Mouse (Mus musculus): ENCODE results near the gene Atat1. TPM values are rescaled to one million over a fixed set of nuclear protein-coding genes. Genes with fewer than 3 reads are reported as not detected.

Atat1 gene
- polyA plus RNA-seq, 1 experiment, result 15.4 TPM

DNA sequence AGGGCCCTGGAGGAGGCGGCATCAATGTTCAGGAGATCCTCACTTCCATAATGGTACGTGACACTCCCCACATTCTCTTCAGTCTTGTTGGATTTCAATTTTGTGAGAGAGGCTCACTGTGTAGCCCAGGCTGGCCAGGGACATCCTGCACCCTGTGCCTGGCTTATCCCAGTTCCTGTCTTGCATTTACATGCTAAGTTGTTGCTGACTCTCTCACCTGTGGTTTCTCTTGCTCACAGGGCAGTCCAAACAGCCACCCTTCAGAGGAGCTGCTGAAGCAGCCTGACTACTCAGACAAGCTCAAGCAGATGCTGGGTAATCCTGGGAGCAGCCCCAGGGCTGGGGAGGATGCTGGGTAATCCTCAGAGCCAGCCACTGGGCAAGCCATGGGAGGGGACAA lies 19.7 kb upstream of the Atat1 start:
- peaks cover 46% of the 10 kb centered on the region for H3K4me1 ChIP-seq
- no peaks in the 10 kb centered on the region for H3K27me3 ChIP-seq (replicated peaks)
- no peaks in the 10 kb centered on the region for H3K9me3 ChIP-seq
- H3K36me3 ChIP-seq (replicated peaks; ENCODE audit: low read length), result peaks cover 69% of the 10 kb centered on the region
- H3K4me3 ChIP-seq (replicated peaks), result no peak overlapping the region
- TF ChIP-seq FLI1 (IDR thresholded peaks at IDR 0.05; ENCODE audit: low read length), result no peak

DNA sequence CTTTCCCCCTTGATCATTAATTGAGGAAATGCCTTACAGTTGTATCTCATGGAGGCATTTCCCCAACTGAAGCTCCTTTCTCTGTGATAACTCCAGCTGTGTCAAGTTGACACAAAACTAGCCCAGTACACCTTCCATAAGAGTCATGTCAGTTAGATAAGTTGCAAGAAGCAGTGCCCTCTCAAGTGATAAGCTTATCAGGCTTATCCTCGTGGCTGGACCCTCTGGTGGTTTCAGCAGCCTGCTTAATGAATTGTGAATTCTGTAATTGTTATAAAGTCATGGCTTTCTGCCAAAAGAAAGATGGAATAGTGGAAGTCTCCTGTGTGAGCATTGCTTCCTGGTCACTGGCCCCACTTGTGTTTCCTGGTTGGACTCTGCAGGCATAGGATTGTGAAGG lies 17.6 kb upstream of the Atat1 start:
- Histone ChIP-seq H3K36me3 (replicated peaks; ENCODE audit: low read length) (peaks cover 87% of the 10 kb centered on the region), H3K4me1 (peaks cover 67% of the 10 kb centered on the region), H3K9me3 (no peaks in the 10 kb centered on the region), H3K4me3 (replicated peaks) (no peak overlapping the region), H3K27me3 (replicated peaks) (no peaks in the 10 kb centered on the region)
- no peak for TF ChIP-seq GATA1 (IDR thresholded peaks at IDR 0.05; ENCODE audit: borderline replicate concordance, low read length)
- TF ChIP-seq FLI1 (IDR thresholded peaks at IDR 0.05; ENCODE audit: low read length), result no peak

DNA sequence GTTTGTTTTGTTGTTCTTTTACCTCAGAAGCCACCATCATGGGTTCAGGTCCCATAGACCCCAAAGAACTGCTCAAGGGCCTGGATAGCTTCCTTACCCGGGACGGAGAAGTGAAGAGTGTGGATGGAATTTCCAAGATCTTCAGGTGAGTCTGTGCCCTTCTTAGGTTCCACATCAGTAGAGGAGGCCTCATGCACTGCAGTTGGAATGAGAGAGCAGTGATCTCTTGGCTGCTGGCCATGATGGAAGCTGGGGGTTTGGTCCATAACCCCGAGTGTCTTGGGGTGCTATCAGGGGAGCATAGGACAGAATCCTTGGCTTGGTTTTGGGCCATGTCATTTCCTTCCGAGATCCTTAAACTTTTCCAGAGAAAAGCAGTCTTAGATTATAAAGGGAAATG lies 13.4 kb upstream of the Atat1 start:
- no peaks in the 10 kb centered on the region for H3K9me3 ChIP-seq

DNA sequence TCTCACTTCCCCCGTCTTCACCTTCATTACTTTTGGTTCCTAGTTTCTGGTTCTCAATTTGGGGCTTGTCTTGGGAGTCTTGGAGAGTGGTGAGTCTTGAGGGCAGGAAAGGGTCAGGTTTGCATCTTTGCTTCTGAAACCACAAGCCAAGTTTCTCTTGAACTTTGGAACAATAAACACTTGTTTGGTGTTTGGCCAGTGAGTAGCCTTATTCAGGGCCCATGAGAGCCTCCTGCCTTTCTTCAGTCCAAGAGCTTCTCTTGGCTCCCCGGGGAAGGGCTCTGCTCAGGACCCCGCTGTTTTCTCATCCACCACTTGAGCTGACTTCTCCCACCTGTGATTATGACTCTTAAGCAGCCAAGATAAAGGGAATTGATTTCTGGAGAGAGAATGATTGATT lies 12.7 kb upstream of the Atat1 start:
- Histone ChIP-seq H3K9me3 (no peaks in the 10 kb centered on the region), H3K4me3 (replicated peaks) (no peak overlapping the region), H3K4me1 (peaks cover 74% of the 10 kb centered on the region), H3K36me3 (replicated peaks; ENCODE audit: low read length) (peaks cover 91% of the 10 kb centered on the region), H3K27me3 (replicated peaks) (no peaks in the 10 kb centered on the region)
- TF ChIP-seq GATA1 (IDR thresholded peaks at IDR 0.05; ENCODE audit: borderline replicate concordance, low read length) (no peak), FLI1 (IDR thresholded peaks at IDR 0.05; ENCODE audit: low read length) (no peak)

More for the DNA sequence above, 13.4 kb upstream of the Atat1 start:
- peaks cover 91% of the 10 kb centered on the region for H3K36me3 ChIP-seq (replicated peaks; ENCODE audit: low read length)
- no peaks in the 10 kb centered on the region for H3K27me3 ChIP-seq (replicated peaks)
- H3K4me3 ChIP-seq (replicated peaks), result no peak overlapping the region
- H3K4me1 ChIP-seq, result peaks cover 79% of the 10 kb centered on the region
- no peak for TF ChIP-seq FLI1 (IDR thresholded peaks at IDR 0.05; ENCODE audit: low read length)
- TF ChIP-seq GATA1 (IDR thresholded peaks at IDR 0.05; ENCODE audit: borderline replicate concordance, low read length), result no peak

DNA sequence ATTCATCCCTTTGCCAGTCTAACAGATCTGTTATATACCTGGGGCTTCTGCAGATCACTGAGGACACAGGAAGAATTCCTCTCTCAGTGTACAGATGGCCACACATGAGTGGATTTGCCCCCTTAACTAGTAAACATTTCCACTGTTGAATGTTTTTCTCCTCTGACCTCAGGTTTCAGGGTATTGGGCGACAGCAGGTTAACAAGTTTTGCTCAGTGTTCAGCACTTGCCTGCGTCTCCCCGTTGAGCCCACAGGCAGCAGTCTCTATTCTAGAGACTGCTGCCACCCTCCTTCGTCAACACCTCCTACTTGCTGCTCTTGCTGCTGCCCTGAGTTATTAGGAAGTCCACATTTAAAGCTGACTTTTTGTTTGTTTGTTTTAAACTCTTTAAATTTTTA lies 11.8 kb upstream of the Atat1 start:
- TF ChIP-seq GATA1 (IDR thresholded peaks at IDR 0.05; ENCODE audit: borderline replicate concordance, low read length) (no peak), FLI1 (IDR thresholded peaks at IDR 0.05; ENCODE audit: low read length) (no peak)
- H3K27me3 ChIP-seq (replicated peaks), result no peaks in the 10 kb centered on the region
- H3K9me3 ChIP-seq, result no peaks in the 10 kb centered on the region
- H3K4me3 ChIP-seq (replicated peaks), result no peak overlapping the region
- H3K36me3 ChIP-seq (replicated peaks; ENCODE audit: low read length), result peaks cover 92% of the 10 kb centered on the region
- peaks cover 70% of the 10 kb centered on the region for H3K4me1 ChIP-seq

DNA sequence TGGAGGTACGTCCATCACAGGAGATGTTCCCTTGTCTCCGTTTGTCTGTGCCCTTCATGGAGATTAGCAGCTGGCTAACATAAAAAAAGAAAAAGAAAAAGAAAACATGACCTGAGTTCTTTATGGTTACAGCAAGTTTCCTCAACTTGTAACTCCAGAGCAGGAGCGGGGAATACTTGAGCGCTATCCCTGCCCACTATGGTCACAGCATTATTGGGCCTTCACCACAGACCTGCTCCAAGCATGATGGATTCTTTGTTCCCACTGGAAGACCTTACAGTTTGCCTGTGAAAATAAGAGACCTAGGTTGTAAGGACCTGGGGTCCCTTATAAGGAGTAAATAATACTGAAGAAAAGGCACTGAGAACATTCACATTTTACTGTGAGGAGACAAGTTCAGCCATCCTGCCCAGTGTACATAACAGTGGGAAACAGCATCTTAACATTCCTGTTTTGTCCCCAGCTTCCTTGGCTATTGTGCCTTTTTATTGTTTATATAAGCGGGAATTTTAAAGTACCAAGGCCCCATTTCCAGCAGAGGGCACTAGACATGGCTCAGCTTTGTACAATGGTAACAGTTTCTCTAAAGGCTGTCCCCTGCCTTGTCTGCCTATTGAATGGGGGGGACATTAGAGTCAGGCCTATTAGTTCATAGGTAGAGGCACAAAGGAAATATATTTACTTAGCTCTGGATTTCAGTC lies 11.1 kb upstream of the Atat1 start:
- peaks cover 85% of the 10 kb centered on the region for H3K36me3 ChIP-seq (replicated peaks; ENCODE audit: low read length)

DNA sequence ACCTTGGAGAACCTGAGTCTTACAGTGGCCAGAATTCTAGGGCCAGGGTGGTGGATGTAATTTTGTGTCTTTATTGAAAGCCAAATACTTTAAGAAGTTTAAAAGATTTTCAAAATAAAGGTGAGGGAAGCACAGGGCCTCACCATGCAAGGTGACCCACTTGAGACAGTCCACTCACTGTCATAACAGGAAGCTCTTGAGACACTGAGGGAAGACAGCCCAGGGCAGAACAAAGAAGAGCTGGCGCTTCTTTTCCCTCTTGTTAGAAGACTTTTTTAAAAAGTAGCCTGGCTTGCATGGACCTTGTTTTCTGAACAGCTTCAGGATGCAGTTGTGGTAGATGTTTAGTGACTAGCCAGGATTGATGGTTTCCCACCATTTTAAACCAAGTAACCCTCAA lies 10.5 kb upstream of the Atat1 start:
- Histone ChIP-seq H3K4me3 (replicated peaks) (peak overlapping the region; percentile 92), H3K27me3 (replicated peaks) (no peaks in the 10 kb centered on the region), H3K9me3 (no peaks in the 10 kb centered on the region), H3K36me3 (replicated peaks; ENCODE audit: low read length) (peaks cover 79% of the 10 kb centered on the region), H3K4me1 (peaks cover 64% of the 10 kb centered on the region)
- TF ChIP-seq FLI1 (IDR thresholded peaks at IDR 0.05; ENCODE audit: low read length), result no peak

More for the DNA sequence above, 11.1 kb upstream of the Atat1 start:
- peak overlapping the region; percentile 47 for H3K4me3 ChIP-seq (replicated peaks)
- no peaks in the 10 kb centered on the region for H3K27me3 ChIP-seq (replicated peaks)
- H3K9me3 ChIP-seq, result no peaks in the 10 kb centered on the region
- H3K4me1 ChIP-seq, result peaks cover 63% of the 10 kb centered on the region
- TF ChIP-seq GATA1 (IDR thresholded peaks at IDR 0.05; ENCODE audit: borderline replicate concordance, low read length) (no peak), FLI1 (IDR thresholded peaks at IDR 0.05; ENCODE audit: low read length) (no peak)

DNA sequence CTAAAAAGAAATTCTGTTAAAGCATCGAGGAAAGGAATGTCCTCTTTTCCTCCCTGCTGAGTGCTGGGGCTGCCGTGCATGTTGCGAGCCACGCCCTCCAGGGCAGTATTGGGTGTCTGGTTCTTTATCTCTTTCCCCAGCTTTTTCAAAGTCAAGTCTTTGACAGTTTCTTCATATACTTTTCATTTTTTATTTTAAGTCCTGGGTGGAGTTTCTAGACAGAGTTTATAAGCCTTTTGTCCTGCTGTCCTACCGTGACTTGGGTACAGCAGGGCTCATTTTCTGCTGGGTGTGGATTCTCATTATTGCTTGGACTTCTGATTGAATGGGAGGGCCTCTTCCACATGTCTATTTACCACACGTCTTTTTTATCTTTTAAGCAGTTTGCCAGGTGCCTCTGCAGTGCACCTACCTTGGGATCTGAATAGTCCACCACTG lies 10.0 kb upstream of the Atat1 start:
- Histone ChIP-seq H3K4me1 (peaks cover 63% of the 10 kb centered on the region), H3K4me3 (replicated peaks) (peak overlapping the region; percentile 92), H3K36me3 (replicated peaks; ENCODE audit: low read length) (peaks cover 74% of the 10 kb centered on the region), H3K9me3 (no peaks in the 10 kb centered on the region), H3K27me3 (replicated peaks) (no peaks in the 10 kb centered on the region)
- no peak for TF ChIP-seq FLI1 (IDR thresholded peaks at IDR 0.05; ENCODE audit: low read length)
- no peak for TF ChIP-seq GATA1 (IDR thresholded peaks at IDR 0.05; ENCODE audit: borderline replicate concordance, low read length)

DNA sequence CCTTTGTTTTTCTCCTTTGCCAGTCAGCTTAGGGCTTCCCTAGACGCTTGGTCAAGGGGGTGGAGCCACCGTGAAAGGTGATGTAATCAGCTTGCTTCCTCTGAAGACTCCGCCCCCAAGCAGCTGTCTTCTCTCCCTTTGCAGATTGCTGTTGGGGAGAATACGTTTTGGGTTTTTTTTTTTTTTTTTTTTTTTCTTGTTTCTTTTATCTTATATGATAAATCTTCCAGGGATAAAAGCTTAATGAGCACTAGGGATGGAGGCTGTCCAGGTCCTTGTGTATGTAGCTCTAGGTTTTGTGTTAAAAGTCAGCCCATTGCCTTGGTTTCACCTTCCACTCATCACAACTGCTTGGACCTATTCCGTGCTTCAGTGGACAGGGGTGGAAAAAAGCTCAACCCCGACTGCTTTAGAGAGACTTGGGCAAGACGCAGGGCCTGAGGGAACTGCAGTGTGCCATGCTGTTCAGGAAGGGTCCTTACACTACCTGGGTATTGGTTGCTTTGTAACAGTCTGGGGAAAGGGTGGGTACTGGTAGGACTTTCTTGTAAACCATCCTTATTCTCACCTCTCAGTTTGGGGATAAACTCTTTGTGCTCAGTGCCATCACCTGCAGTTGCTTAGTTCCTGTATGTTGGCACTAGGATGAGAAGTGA lies 9.3 kb upstream of the Atat1 start:
- Histone ChIP-seq H3K4me3 (replicated peaks) (peak overlapping the region; percentile 92), H3K27me3 (replicated peaks) (no peaks in the 10 kb centered on the region), H3K9me3 (no peaks in the 10 kb centered on the region), H3K36me3 (replicated peaks; ENCODE audit: low read length) (peaks cover 73% of the 10 kb centered on the region), H3K4me1 (peaks cover 62% of the 10 kb centered on the region)
- no peak for TF ChIP-seq FLI1 (IDR thresholded peaks at IDR 0.05; ENCODE audit: low read length)

DNA sequence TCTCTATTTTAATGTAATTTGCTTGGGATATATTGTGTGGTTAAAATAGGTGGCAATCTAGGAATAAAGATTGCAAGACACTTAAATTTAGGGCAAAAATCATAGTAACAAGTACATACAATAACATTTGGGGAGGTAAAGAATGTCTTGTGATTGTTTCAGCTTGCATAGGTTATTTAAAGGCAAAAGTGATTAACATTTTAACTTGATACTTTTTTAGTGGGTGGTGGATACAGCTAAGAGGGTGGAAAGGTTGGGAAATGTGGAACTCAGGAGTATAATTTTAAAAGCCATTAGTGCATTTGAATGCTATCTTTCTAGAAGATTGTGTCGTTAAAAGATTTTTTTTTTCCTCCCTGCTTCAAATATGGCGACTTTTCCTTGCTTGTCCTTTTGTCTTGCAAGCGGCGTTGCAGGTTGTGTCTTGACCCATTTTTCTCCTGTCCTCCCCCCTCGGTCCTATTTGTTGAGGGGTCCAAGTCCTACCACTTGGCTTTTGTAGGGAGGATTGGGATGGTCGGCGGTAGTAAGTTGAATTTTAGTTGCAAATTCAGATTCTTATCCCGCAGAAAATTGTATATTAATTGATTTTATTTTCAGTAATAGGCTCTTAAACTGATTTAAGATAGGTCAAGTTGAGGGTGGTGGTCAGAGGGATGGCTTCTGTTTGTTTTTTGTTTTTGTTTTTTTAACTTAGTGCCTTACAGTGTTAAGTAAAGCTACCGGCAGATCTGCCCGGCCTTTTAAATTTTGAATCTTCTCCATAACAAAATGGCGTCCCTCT lies 8.6 kb upstream of the Atat1 start:
- Histone ChIP-seq H3K4me1 (peaks cover 55% of the 10 kb centered on the region), H3K4me3 (replicated peaks) (peak overlapping the region; percentile 92), H3K27me3 (replicated peaks) (no peaks in the 10 kb centered on the region), H3K9me3 (no peaks in the 10 kb centered on the region), H3K36me3 (replicated peaks; ENCODE audit: low read length) (peaks cover 71% of the 10 kb centered on the region)
- TF ChIP-seq FLI1 (IDR thresholded peaks at IDR 0.05; ENCODE audit: low read length) (no peak), GATA1 (IDR thresholded peaks at IDR 0.05; ENCODE audit: borderline replicate concordance, low read length) (no peak)
